Mouse (Mus musculus): Measurements from ENCODE around the gene Rarb. TPM values are rescaled to one million over a fixed set of nuclear protein-coding genes. Genes with fewer than 3 reads are reported as not detected.
A peak's percentile ranks its signal among the peaks of the same experiment; 100 is the strongest.
"Not testable (repeated sequence)": the region's sequence is repeated elsewhere in the genome, so short reads cannot be mapped to it uniquely, and the experiment has no call there.

Gene Rarb
- total RNA-seq (2021): 10 to 100 TPM; 16.7 to 20.3 TPM
- long read RNA-seq, experiment 1, transcript Rarb-201 (8 exons, 3,108 nt): major isoform, 10 of 12 reads
- long read RNA-seq, experiment 1, partial matches to known transcripts: 1 of 12 reads
- long read RNA-seq, experiment 1, other reads (novel, unspliced or antisense): 1 of 12 reads
- long read RNA-seq, experiment 2, transcript Rarb-201 (8 exons, 3,108 nt): major isoform, 9 of 14 reads
- long read RNA-seq, experiment 2, partial matches to known transcripts: 1 of 14 reads
- long read RNA-seq, experiment 2, other reads (novel, unspliced or antisense): 4 of 14 reads

GRCm38 (mm10) chr14:16818602-16819250 lies at the start of gene Rarb:
TSS of gene Rarb (minus strand) at chr14:16819156.
- DNase-seq (ENCODE audit: low spot score in 2 of 2): no peak

GRCm38 (mm10) chr14:16842036-16842435 lies 23.1 kb upstream of the Rarb start:
- no peak for DNase-seq (ENCODE audit: low spot score in 2 of 2)

- no peak for DNase-seq (ENCODE audit: low spot score in 2 of 2)
Measured at GRCm38 (mm10) chr14:16841597-16841989, 22.6 kb upstream of the Rarb start.

- peak; percentile 22 to 32 for DNase-seq (ENCODE audit: low spot score in 2 of 2)
Measured at GRCm38 (mm10) chr14:16840951-16841596, 22.1 kb upstream of the Rarb start.

GRCm38 (mm10) chr14:16840135-16840534 lies 21.2 kb upstream of the Rarb start:
- DNase-seq (ENCODE audit: low spot score in 2 of 2): no peak

GRCm38 (mm10) chr14:16815096-16815741 lies 3.7 kb downstream of the Rarb start:
- DNase-seq (ENCODE audit: low spot score in 2 of 2): no peak

- no peak for DNase-seq (ENCODE audit: low spot score in 2 of 2)
Measured at GRCm38 (mm10) chr14:16806155-16806554, 12.8 kb downstream of the Rarb start.

- no peak for DNase-seq (ENCODE audit: low spot score in 2 of 2)
Measured at GRCm38 (mm10) chr14:16790161-16790560, 28.8 kb downstream of the Rarb start.

GRCm38 (mm10) chr14:16781942-16782541 lies 36.9 kb downstream of the Rarb start:
- no peak for DNase-seq (ENCODE audit: low spot score in 2 of 2)

GRCm38 (mm10) chr14:16776723-16777381 lies 42.1 kb downstream of the Rarb start:
- DNase-seq (ENCODE audit: low spot score in 2 of 2): no peak

- DNase-seq (ENCODE audit: low spot score in 2 of 2): no peak
Measured at GRCm38 (mm10) chr14:16772927-16773326, 46.0 kb downstream of the Rarb start.

- no peak for DNase-seq (ENCODE audit: low spot score in 2 of 2)
Measured at GRCm38 (mm10) chr14:16765891-16766290, 53.1 kb downstream of the Rarb start.

GRCm38 (mm10) chr14:16762773-16763172 lies 56.2 kb downstream of the Rarb start:
- no peak for DNase-seq (ENCODE audit: low spot score in 2 of 2)

GRCm38 (mm10) chr14:16758773-16759434 lies 60.1 kb downstream of the Rarb start:
- DNase-seq (ENCODE audit: low spot score in 2 of 2): no peak

GRCm38 (mm10) chr14:16755601-16756000 lies 63.4 kb downstream of the Rarb start:
- DNase-seq (ENCODE audit: low spot score in 2 of 2): not testable (repeated sequence)

- no peak for DNase-seq (ENCODE audit: low spot score in 2 of 2)
Measured at GRCm38 (mm10) chr14:16752648-16753047, 66.3 kb downstream of the Rarb start.

- no peak for DNase-seq (ENCODE audit: low spot score in 2 of 2)
Measured at GRCm38 (mm10) chr14:16746982-16747578, 71.9 kb downstream of the Rarb start.

GRCm38 (mm10) chr14:16740982-16741739 lies 77.8 kb downstream of the Rarb start:
- DNase-seq (ENCODE audit: low spot score in 2 of 2): peak; percentile 37 to 49

GRCm38 (mm10) chr14:16738538-16738937 lies 80.4 kb downstream of the Rarb start:
- DNase-seq (ENCODE audit: low spot score in 2 of 2): peak; percentile 57 to 59

Data from left cerebral cortex, adult 18-20 months (tissue).